Mouse (Mus musculus): Measurements from ENCODE around the gene Styx.
"Not testable (repeated sequence)": the region's sequence is repeated elsewhere in the genome, so short reads cannot be mapped to it uniquely, and the experiment has no call there.

The Styx gene

DNA sequence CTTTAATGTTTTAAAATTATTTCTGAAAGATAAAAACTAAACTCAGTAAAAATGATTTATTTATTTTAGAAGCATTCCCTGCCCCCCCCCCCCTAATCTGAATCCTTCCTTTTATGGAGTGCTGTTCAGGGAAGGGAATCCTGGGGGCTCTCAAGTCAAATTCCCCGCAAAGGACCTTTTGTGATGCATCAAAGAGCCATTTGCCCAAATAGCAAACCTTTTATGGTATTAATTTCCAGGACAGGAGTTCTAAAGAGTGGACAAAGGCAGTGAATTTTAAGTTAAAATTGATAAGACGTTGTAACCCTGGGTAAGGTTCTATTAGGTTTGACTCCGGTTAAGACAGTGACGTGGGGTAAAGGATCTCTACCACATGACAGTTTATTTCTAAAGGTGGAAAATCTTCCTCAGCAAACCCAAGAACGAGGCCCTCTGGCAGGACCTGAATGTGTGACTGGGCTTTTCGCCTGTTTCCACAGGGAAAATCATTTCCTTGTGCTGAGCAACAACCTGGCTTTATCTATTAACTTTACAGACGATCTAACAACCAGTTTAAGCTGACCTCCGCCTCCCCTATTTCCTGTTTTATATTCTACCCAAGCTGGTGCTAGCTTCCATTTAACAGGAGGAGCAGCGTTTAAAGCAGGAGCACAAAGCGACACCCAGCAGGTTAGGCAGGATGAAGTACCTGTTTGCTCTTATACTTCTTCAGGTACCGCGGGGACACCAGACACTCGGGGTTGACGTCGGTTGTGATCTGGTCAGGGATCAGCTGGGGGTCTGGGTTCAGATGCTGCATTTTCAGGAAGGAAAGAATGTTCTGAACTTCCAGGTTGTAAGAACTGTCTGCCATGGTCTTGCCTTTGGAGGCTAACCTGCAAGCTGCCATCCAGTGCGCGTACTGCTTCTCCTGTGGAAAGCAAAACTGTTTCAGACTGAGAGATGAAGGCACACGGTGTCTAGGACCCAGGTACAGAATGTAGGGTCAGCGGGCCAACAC lies 113.4 kb downstream of the Styx start:
- DNase-seq (ENCODE audit: low read depth in 2 of 2, low spot score in 2 of 2) = no peak

DNA sequence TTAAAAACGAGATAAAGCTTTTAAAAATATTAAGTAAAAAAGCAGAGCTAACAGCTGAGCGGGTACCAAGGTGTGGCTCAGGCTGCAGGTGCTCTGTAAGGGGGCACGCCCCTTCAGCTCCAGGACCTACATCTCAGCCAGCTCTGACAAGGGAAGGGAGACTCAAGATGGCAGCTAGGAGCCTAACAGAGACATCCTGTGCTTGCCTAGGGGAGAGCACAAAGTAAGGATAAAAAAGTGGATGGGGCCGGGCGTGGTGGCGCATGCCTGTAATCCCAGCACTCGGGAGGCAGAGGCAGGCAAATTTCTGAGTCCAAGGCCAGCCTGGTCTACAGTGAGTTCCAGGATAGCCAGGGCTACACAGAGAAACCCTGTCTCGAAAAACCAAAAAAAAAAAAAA lies 115.5 kb downstream of the Styx start:
- not testable (repeated sequence) for DNase-seq (ENCODE audit: low read depth in 2 of 2, low spot score in 2 of 2)

DNA sequence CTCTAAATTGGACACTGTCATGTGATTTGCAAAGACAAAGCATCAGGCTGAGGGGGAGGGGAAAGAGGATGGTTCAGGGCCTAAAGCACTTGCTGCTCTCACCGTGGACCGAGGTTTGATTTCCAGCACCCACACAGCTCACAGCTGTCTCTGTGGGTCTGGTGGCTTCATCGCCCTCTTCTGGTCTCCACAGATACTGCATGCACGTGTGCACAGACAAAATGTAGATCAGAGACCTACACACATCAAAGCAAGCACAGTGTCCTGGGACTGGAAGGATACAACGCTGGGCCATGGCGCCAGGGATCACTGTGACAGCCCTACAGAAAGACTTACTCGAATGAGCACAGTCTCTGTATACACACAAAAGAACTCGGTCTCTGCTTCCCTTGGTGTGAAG lies 118.6 kb downstream of the Styx start:
- DNase-seq (ENCODE audit: low read depth in 2 of 2, low spot score in 2 of 2) = no peak

Data from CD8-positive naive resting alpha-beta T cell, adult 2 months (primary cell).